Mouse (Mus musculus) heart, adult 9 months (tissue): Measurements from ENCODE around the gene Rap2b.

Experiments
- DNase-seq, 2 experiments: peaks; one replicate each; pipeline ENCODE4 v3.0.0; 2022; ENCODE audit warnings: low spot score in 2 of 2

The Rap2b gene

GRCm38 (mm10) chr3:61386368-61386767 lies 24.9 kb downstream of the Rap2b start:
- no peak for DNase-seq

- no peak for DNase-seq
Measured at GRCm38 (mm10) chr3:61391564-61391963, 30.1 kb downstream of the Rap2b start.

GRCm38 (mm10) chr3:61392881-61393280 lies 31.4 kb downstream of the Rap2b start:
- no peak for DNase-seq

GRCm38 (mm10) chr3:61393520-61393919 lies 32.1 kb downstream of the Rap2b start:
- DNase-seq, result no peak

- no peak for DNase-seq
Measured at GRCm38 (mm10) chr3:61395382-61395781, 33.9 kb downstream of the Rap2b start.

- peak; percentile 8 to 19 for DNase-seq
Measured at GRCm38 (mm10) chr3:61396728-61397127, 35.3 kb downstream of the Rap2b start.

GRCm38 (mm10) chr3:61400823-61401387 lies 39.5 kb downstream of the Rap2b start:
- no peak for DNase-seq

GRCm38 (mm10) chr3:61406921-61407320 lies 45.5 kb downstream of the Rap2b start:
- DNase-seq, result peak in 1 of 2 experiments; percentile 6

- DNase-seq, result peak; percentile 40 to 50
Measured at GRCm38 (mm10) chr3:61409683-61410082, 48.2 kb downstream of the Rap2b start.

- DNase-seq, result peak in 1 of 2 experiments; percentile 8
Measured at GRCm38 (mm10) chr3:61415883-61416282, 54.4 kb downstream of the Rap2b start.
